Mouse (Mus musculus): ENCODE data around the gene Prkcd. TPM values are rescaled to one million over a fixed set of nuclear protein-coding genes. Genes with fewer than 3 reads are reported as not detected.

The Prkcd gene
- polyA plus RNA-seq, 1 experiment, result 187 TPM

DNA sequence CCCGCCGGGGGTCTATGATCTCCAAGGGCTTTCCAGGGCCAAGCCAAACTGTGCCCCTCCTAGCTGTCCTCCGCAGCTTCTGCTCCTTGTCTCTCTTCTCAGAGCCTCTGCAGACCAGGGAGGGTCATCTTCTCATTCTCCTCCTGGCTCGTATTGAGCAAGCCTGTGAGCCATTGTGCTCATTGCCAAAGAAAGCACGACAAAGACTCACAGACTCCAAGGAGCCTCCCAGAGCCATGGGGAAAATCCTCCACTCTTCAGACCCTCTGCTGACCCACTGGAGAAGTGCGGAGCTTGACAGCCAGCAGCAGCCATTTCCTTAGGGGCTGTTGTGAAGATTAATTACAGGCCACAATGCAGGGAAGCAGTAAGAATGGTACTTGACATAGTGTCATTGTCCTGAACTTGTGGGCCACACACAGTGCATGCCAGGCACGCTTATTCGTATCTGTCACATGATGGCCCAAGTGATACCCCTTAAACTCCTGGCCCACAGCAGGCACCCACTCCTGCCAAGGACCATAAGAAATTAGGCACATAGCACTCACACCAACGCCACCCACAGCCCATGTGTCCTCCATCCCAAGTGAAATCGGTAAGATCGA lies 35.9 kb downstream of the Prkcd start:
- no peak overlapping the region for H3K27ac ChIP-seq (ENCODE audit: insufficient read depth, low read length)
- no peak for TF ChIP-seq CTCF (IDR thresholded peaks at IDR 0.05; ENCODE audit: extremely low read depth, insufficient read depth, insufficient read length, insufficient replicate concordance)
- no peak for TF ChIP-seq POLR2A (IDR thresholded peaks at IDR 0.05; ENCODE audit: low read depth, low read length)
- no peak overlapping the region for H3K4me3 ChIP-seq (ENCODE audit: extremely low read depth, insufficient read depth, insufficient read length)
- DNase-seq (ENCODE audit: low read depth in 1 of 2, low spot score in 2 of 2), result no peak
- no peaks in the 10 kb centered on the region for H3K36me3 ChIP-seq (ENCODE audit: control insufficient read depth, insufficient read depth, low read length)
- 86% methylated on average over 11 of the region's 11 CpGs for WGBS
- H3K4me1 ChIP-seq (ENCODE audit: control insufficient read depth, insufficient read depth, insufficient read length), result peaks cover 26% of the 10 kb centered on the region; the same call in 1 of the 2 replicates
- no peaks in the 10 kb centered on the region for H3K27me3 ChIP-seq (ENCODE audit: control insufficient read depth, insufficient read depth, low read length)

DNA sequence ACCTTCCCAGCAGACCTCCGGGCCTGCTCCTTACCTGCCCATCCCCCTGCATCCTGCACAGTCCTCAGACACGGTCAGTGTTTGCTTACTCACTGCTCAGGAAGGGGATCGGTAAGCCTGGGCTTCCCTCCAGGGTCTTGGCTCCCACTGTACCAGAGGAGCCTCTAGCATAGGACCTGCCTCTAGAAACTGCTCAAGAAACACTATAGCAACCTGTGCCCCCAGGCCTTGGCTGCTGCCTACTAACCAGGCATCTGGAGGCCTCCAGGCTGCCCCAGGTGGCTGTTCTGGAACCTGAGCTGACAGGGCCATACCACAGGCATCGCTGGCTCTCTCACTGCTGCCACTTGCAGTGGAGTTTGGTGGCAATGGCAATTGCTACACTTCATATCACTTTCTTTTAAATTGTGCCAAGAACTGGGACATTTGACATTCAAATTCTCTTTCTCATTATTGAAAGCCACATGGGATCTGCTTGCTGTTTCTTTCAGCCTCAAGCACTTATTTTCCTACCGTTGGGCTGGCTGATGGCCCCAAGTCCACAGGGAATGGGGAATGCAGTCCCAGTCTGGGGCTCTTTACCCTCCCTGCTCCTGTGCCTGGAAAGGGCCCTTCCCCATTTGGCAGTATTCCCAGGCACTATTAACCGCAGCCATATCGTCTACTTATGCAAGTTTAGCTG lies 39.1 kb downstream of the Prkcd start:
- Histone ChIP-seq H3K36me3 (ENCODE audit: control insufficient read depth, insufficient read depth, low read length) (no peaks in the 10 kb centered on the region), H3K4me1 (ENCODE audit: control insufficient read depth, insufficient read depth, insufficient read length) (peaks cover 3% of the 10 kb centered on the region; the same call in 1 of the 2 replicates), H3K4me3 (ENCODE audit: extremely low read depth, insufficient read depth, insufficient read length) (no peak overlapping the region), H3K27me3 (ENCODE audit: control insufficient read depth, insufficient read depth, low read length) (no peaks in the 10 kb centered on the region), H3K27ac (ENCODE audit: insufficient read depth, low read length) (no peak overlapping the region)
- TF ChIP-seq CTCF (IDR thresholded peaks at IDR 0.05; ENCODE audit: extremely low read depth, insufficient read depth, insufficient read length, insufficient replicate concordance), result no peak
- WGBS, result 60% methylated on average over 7 of the region's 7 CpGs
- DNase-seq (ENCODE audit: low read depth in 1 of 2, low spot score in 2 of 2), result no peak

DNA sequence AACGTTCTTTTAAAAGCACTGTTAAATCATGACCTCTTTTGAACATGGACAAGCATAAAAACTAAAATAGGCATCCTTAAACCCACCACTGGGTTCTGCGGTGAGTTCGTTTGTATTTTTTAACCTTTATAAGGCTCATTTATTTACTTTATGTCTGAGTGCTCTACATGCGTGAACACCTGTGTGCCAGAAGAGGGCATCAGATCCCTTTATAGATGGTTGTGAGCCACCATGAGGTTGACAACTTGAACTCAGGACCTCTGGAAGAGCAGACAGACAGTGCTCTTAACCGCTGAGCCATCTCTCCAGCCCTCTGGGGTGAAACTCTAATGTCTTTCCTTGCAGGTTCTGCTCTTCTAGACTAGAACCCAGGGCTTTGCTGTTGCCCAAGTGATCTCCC lies 40.7 kb downstream of the Prkcd start:
- TF ChIP-seq POLR2A (IDR thresholded peaks at IDR 0.05; ENCODE audit: low read depth, low read length) (no peak), CTCF (IDR thresholded peaks at IDR 0.05; ENCODE audit: extremely low read depth, insufficient read depth, insufficient read length, insufficient replicate concordance) (no peak)
- no peak overlapping the region for H3K4me3 ChIP-seq (ENCODE audit: extremely low read depth, insufficient read depth, insufficient read length)
- no peak overlapping the region for H3K27ac ChIP-seq (ENCODE audit: insufficient read depth, low read length)
- no peaks in the 10 kb centered on the region for H3K27me3 ChIP-seq (ENCODE audit: control insufficient read depth, insufficient read depth, low read length)
- WGBS, result 90% methylated on average over 5 of the region's 5 CpGs
- DNase-seq (ENCODE audit: low read depth in 1 of 2, low spot score in 2 of 2), result no peak
- no peaks in the 10 kb centered on the region for H3K36me3 ChIP-seq (ENCODE audit: control insufficient read depth, insufficient read depth, low read length)
- no peaks in the 10 kb centered on the region for H3K4me1 ChIP-seq (ENCODE audit: control insufficient read depth, insufficient read depth, insufficient read length)

DNA sequence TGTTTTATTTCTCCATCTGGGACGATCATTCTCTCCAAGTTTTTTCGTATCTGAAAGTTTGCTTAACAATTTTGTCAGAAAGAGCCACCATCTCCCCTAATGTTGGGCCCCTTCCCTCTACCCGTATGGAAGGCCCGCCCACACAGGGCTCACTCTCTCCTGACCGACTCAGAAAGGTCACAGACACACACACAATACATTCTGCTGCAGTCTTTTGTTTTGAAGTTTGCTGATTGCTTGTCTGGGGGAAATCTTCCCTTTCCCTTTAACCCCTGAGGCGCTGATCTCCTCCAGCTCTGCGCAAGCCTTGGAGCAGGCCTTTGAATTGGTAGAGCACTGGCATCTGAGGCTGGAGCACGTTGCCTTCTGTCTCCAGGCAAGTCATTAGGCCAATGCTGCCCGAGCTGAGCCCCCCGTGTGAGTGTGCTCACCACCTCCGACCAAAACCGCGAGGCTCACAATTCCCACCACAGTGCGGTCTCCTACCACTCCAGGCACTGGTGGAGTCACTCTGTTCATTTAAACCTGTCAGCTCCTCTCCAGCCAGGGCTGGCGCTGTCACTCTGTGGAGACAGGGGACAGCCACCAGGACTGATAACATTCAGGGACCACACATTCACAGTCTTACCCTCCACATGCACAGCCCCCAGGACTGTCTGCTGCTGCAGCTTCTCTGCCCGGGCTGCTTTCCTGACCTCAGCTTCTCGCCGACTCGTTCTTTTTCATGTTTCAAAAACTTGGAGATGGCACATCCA lies 41.3 kb downstream of the Prkcd start:
- H3K36me3 ChIP-seq (ENCODE audit: control insufficient read depth, insufficient read depth, low read length), result no peaks in the 10 kb centered on the region
- no peak overlapping the region for H3K27ac ChIP-seq (ENCODE audit: insufficient read depth, low read length)
- WGBS, result 66% methylated on average over 19 of the region's 19 CpGs
- DNase-seq (ENCODE audit: low read depth in 1 of 2, low spot score in 2 of 2), result no peak
- H3K27me3 ChIP-seq (ENCODE audit: control insufficient read depth, insufficient read depth, low read length), result no peaks in the 10 kb centered on the region
- H3K4me3 ChIP-seq (ENCODE audit: extremely low read depth, insufficient read depth, insufficient read length), result no peak overlapping the region
- H3K4me1 ChIP-seq (ENCODE audit: control insufficient read depth, insufficient read depth, insufficient read length), result peaks cover 3% of the 10 kb centered on the region; the same call in 1 of the 2 replicates
- no peak for TF ChIP-seq CTCF (IDR thresholded peaks at IDR 0.05; ENCODE audit: extremely low read depth, insufficient read depth, insufficient read length, insufficient replicate concordance)
- no peak for TF ChIP-seq POLR2A (IDR thresholded peaks at IDR 0.05; ENCODE audit: low read depth, low read length)

DNA sequence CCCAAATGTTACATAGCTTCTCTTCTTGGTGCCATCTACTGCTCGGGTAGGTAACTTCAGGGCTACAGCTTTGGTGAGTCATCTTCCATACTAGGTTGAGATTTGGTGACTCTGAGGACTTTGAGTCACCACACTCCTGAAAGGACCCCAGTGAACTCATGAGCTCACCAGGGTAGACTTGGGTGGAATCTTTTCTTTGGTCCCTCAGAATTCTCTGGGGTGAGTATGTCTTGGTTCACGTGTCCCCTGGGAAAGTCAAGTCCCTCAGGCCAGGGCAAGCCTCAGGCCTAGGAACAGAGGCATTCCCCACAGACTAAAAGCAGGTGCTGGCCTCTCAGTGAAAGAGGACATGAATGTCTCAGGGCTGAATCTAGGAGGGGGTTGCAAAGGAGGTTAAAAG lies 41.9 kb downstream of the Prkcd start:
- peaks cover 5% of the 10 kb centered on the region; the same call in 1 of the 2 replicates for H3K4me1 ChIP-seq (ENCODE audit: control insufficient read depth, insufficient read depth, insufficient read length)
- no peak overlapping the region for H3K27ac ChIP-seq (ENCODE audit: insufficient read depth, low read length)
- no peaks in the 10 kb centered on the region for H3K36me3 ChIP-seq (ENCODE audit: control insufficient read depth, insufficient read depth, low read length)
- no peak for DNase-seq (ENCODE audit: low read depth in 1 of 2, low spot score in 2 of 2)
- 41% methylated on average over 2 of the region's 2 CpGs for WGBS
- no peaks in the 10 kb centered on the region for H3K27me3 ChIP-seq (ENCODE audit: control insufficient read depth, insufficient read depth, low read length)
- TF ChIP-seq POLR2A (IDR thresholded peaks at IDR 0.05; ENCODE audit: low read depth, low read length) (no peak), CTCF (IDR thresholded peaks at IDR 0.05; ENCODE audit: extremely low read depth, insufficient read depth, insufficient read length, insufficient replicate concordance) (no peak)
- no peak overlapping the region for H3K4me3 ChIP-seq (ENCODE audit: extremely low read depth, insufficient read depth, insufficient read length)

DNA sequence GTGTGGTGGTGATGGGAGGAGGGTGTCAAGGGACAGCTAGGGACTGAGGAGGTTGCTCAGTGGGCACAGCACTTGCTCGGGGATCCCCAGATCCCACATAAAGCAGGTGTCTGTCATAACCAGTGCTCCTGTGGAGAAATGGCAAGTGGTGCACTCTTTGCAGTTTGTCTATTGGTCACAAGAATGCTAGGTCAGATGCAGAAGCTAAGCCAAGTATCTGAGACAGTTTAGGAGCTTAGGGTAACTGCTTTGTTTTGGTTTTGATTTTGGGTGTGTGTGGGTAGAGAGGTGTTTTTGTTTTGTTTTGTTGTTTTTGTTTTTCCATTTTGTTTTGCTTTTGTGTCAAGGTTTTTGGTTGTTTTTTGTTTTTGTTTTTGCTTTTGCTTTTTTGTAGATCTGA lies 44.8 kb downstream of the Prkcd start:
- H3K27me3 ChIP-seq (ENCODE audit: control insufficient read depth, insufficient read depth, low read length), result no peaks in the 10 kb centered on the region
- H3K4me3 ChIP-seq (ENCODE audit: extremely low read depth, insufficient read depth, insufficient read length), result no peak overlapping the region
- H3K27ac ChIP-seq (ENCODE audit: insufficient read depth, low read length), result no peak overlapping the region
- DNase-seq (ENCODE audit: low read depth in 1 of 2, low spot score in 2 of 2), result no peak
- peaks cover 8% of the 10 kb centered on the region; the same call in 1 of the 2 replicates for H3K4me1 ChIP-seq (ENCODE audit: control insufficient read depth, insufficient read depth, insufficient read length)
- no peaks in the 10 kb centered on the region for H3K36me3 ChIP-seq (ENCODE audit: control insufficient read depth, insufficient read depth, low read length)
- TF ChIP-seq CTCF (IDR thresholded peaks at IDR 0.05; ENCODE audit: extremely low read depth, insufficient read depth, insufficient read length, insufficient replicate concordance) (no peak), POLR2A (IDR thresholded peaks at IDR 0.05; ENCODE audit: low read depth, low read length) (no peak)
- 83% methylated on average over 1 of the region's 1 CpGs for WGBS

All from spleen, adult 2 months (tissue).